Mouse (Mus musculus) heart, embryonic 14.5 days (tissue): ENCODE data around the gene Rtn1. TPM values are rescaled to one million over a fixed set of nuclear protein-coding genes. Genes with fewer than 3 reads are reported as not detected.
"Not testable (repeated sequence)": the region's sequence is repeated elsewhere in the genome, so short reads cannot be mapped to it uniquely, and the experiment has no call there.

ENCODE experiments used
- ATAC-seq: fragments of 200-750 bp; cut with Nextera tagmentation; 2 replicates; pipeline ENCODE4 v1.8.0; 2017; ENCODE audit warnings: low read depth, moderate TSS enrichment; ENCODE audit not compliant: insufficient number of reproducible peaks, insufficient read depth, low FRiP score
- H3K27ac ChIP-seq, 2 experiments: fragments of 200-500 bp in 1 of 2; fragments of 300-500 bp in 1 of 2; sonication (generic) in 1 of 2; replicated peaks in 1 of 2; 2 replicates each; pipeline ENCODE4 v1.5.1; 2012 to 2014; ENCODE audit warnings: low read depth in 2 of 2, low read length in 2 of 2, control low read depth in 1 of 2, mild to moderate bottlenecking in 1 of 2, mixed read lengths in 1 of 2; ENCODE audit not compliant: control insufficient read depth in 1 of 2, insufficient read depth in 1 of 2
- H3K27me3 ChIP-seq: fragments of 300-500 bp; sonication (generic); 2 replicates; pipeline ENCODE4 v1.6.1; 2014; ENCODE audit warnings: mild to moderate bottlenecking, low read length, control low read depth; ENCODE audit not compliant: control insufficient read depth, insufficient read depth
- H3K36me3 ChIP-seq: fragments of 300-500 bp; sonication (generic); 2 replicates; pipeline ENCODE4 v1.6.1; 2014; ENCODE audit warnings: mild to moderate bottlenecking, control low read depth, low read length, mixed read lengths; ENCODE audit not compliant: control insufficient read depth, insufficient read depth
- H3K4me1 ChIP-seq, 2 experiments: fragments of 200-500 bp in 1 of 2; fragments of 300-500 bp in 1 of 2; sonication (generic) in 1 of 2; 2 replicates each; pipeline ENCODE4 v1.6.1; 2012 to 2014; ENCODE audit warnings: low read length in 2 of 2, control low read depth in 1 of 2, mixed read lengths in 1 of 2; ENCODE audit not compliant: control insufficient read depth in 2 of 2, insufficient read depth in 2 of 2
- H3K4me2 ChIP-seq: fragments of 300-500 bp; sonication (generic); 2 replicates; pipeline ENCODE4 v1.6.1; 2014; ENCODE audit warnings: mild to moderate bottlenecking, low read length
- H3K4me3 ChIP-seq, 2 experiments: fragments of 200-500 bp in 1 of 2; fragments of 300-500 bp in 1 of 2; sonication (generic) in 1 of 2; 2 replicates each; pipeline ENCODE4 v1.5.1; 2012 to 2014; ENCODE audit warnings: low read length in 2 of 2, mild to moderate bottlenecking in 2 of 2, control low read depth in 1 of 2, low read depth in 1 of 2, moderate library complexity in 1 of 2; ENCODE audit not compliant: control insufficient read depth in 1 of 2, insufficient read depth in 1 of 2
- H3K9ac ChIP-seq: fragments of 300-500 bp; sonication (generic); 2 replicates; pipeline ENCODE4 v1.6.1; 2014; ENCODE audit warnings: mild to moderate bottlenecking, low read length
- H3K9me3 ChIP-seq: fragments of 300-500 bp; sonication (generic); 2 replicates; pipeline ENCODE4 v1.6.1; 2016; ENCODE audit warnings: low read length, control low read depth; ENCODE audit not compliant: control insufficient read depth
- WGBS: fragments of 180-500 bp; shearing (Covaris S2); extraction: QIAGEN DNeasy Blood & Tissue Kit; methylation state at CpG from one replicate; pipeline ENCODE4 v1.1.7; 2014; 5-methylcytosine and 5-hydroxymethylcytosine counted together
- polyA plus RNA-seq: library from polyadenylated mRNA; unstranded; fragments of >200 nt; fragmentation: Nextera tagmentation; extraction: Ambion mirVana; gene quantifications from 2 replicates; pipeline ENCODE4 v1.2.1, GENCODE M21; 2014

The Rtn1 gene
- polyA plus RNA-seq, 1 experiment from 2014 or later = 15.1 TPM

- Histone ChIP-seq H3K9me3 (no peaks in the 10 kb centered on the region), H3K4me2 (no peak overlapping the region), H3K27me3 (no peaks in the 10 kb centered on the region), H3K4me1 (no peaks in the 10 kb centered on the region), H3K4me3 (no peak overlapping the region), H3K27ac (no peak overlapping the region), H3K9ac (no peak overlapping the region), H3K36me3 (no peaks in the 10 kb centered on the region)
- 59% methylated on average over 37 of the region's 37 CpGs for WGBS
- ATAC-seq = no peak
Observed at GRCm38 (mm10) chr12:72303624-72304346, 105.1 kb downstream of the Rtn1 start.

GRCm38 (mm10) chr12:72301431-72301830 lies 107.4 kb downstream of the Rtn1 start:
- H3K27ac ChIP-seq = no peak overlapping the region
- H3K9ac ChIP-seq = no peak overlapping the region
- H3K9me3 ChIP-seq = no peaks in the 10 kb centered on the region
- no peak overlapping the region for H3K4me3 ChIP-seq
- 59% methylated on average over 8 of the region's 8 CpGs for WGBS
- no peaks in the 10 kb centered on the region for H3K36me3 ChIP-seq
- H3K4me1 ChIP-seq = no peaks in the 10 kb centered on the region
- ATAC-seq = no peak
- no peaks in the 10 kb centered on the region for H3K27me3 ChIP-seq
- H3K4me2 ChIP-seq = no peak overlapping the region

GRCm38 (mm10) chr12:72300971-72301370 lies 107.9 kb downstream of the Rtn1 start:
- ATAC-seq = no peak
- Histone ChIP-seq H3K27me3 (no peaks in the 10 kb centered on the region), H3K36me3 (no peaks in the 10 kb centered on the region), H3K4me1 (no peaks in the 10 kb centered on the region), H3K9me3 (no peaks in the 10 kb centered on the region), H3K4me2 (no peak overlapping the region), H3K4me3 (no peak overlapping the region), H3K9ac (no peak overlapping the region), H3K27ac (no peak overlapping the region)
- WGBS = 72% methylated on average over 8 of the region's 8 CpGs

DNA sequence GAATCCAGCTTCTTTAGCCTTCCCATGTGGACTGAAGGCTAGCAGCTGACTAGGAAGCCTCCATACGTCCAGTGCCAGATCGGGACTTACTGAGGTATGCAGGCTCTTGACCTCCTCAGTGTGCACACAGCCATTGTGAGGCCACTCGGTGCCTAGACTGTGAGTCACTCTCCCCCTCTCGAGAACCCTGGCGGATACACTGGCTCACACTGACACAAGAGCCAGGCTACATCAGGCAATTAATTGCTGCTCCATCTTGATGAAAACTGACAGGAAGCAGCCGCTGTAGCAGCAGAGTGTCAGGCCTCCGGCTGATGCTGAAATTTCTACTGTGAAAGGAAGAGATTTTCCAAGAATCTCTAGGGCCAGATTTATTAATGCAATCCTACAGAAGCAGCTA lies 110.6 kb downstream of the Rtn1 start:
- no peak overlapping the region for H3K27ac ChIP-seq
- 36% methylated on average over 7 of the region's 7 CpGs for WGBS

GRCm38 (mm10) chr12:72296552-72296951 lies 112.3 kb downstream of the Rtn1 start:
- Histone ChIP-seq H3K9me3 (0 out of 2 replicates have a peak, but pooled peaks cover 2% of the 10 kb centered on the region), H3K36me3 (no peaks in the 10 kb centered on the region), H3K9ac (no peak overlapping the region), H3K4me3 (no peak overlapping the region), H3K4me1 (no peaks in the 10 kb centered on the region), H3K27me3 (no peaks in the 10 kb centered on the region), H3K4me2 (no peak overlapping the region), H3K27ac (no peak overlapping the region)
- no peak for ATAC-seq
- 83% methylated on average over 5 of the region's 5 CpGs for WGBS

More for the DNA sequence above, 110.6 kb downstream of the Rtn1 start:
- H3K9ac ChIP-seq = no peak overlapping the region
- H3K4me3 ChIP-seq = no peak overlapping the region
- ATAC-seq = no peak
- H3K4me2 ChIP-seq = no peak overlapping the region
- H3K36me3 ChIP-seq = no peaks in the 10 kb centered on the region
- H3K9me3 ChIP-seq = 0 out of 2 replicates have a peak, but pooled peaks cover 1% of the 10 kb centered on the region
- H3K27me3 ChIP-seq = no peaks in the 10 kb centered on the region
- no peaks in the 10 kb centered on the region for H3K4me1 ChIP-seq

GRCm38 (mm10) chr12:72293185-72293584 lies 115.7 kb downstream of the Rtn1 start:
- not testable (repeated sequence) for H3K4me3 ChIP-seq, H3K27ac ChIP-seq, H3K4me1 ChIP-seq, H3K27me3 ChIP-seq, ATAC-seq, H3K9ac ChIP-seq, H3K4me2 ChIP-seq, H3K36me3 ChIP-seq, H3K9me3 ChIP-seq
- 84% methylated on average over 3 of the region's 3 CpGs for WGBS

DNA sequence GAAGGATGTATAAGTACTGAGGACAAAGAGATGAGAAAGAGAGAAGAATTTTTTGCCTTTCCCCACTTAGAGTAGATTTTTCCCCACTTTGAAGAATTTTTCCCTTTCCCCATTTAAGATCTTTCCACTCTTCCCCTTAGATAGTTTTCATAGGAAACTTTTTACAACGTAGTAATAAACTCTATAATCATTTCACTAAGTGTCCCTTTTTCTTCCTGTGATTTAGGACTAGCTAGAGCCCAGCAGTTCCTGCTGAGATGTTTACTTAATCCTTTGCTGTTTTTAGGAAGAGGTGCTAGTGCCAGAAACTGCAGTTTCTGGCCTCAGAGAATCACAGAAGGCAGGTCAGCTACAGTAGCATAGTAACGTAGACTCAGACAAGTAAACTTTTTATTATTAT lies 116.3 kb downstream of the Rtn1 start:
- no peak overlapping the region for H3K9ac ChIP-seq
- no peak for ATAC-seq
- no peaks in the 10 kb centered on the region for H3K27me3 ChIP-seq
- H3K27ac ChIP-seq = no peak overlapping the region
- no peaks in the 10 kb centered on the region for H3K36me3 ChIP-seq
- no peak overlapping the region for H3K4me3 ChIP-seq
- WGBS = 64% methylated on average over 2 of the region's 2 CpGs
- H3K4me2 ChIP-seq = no peak overlapping the region
- H3K4me1 ChIP-seq = no peaks in the 10 kb centered on the region
- 0 out of 2 replicates have a peak, but pooled peaks cover 2% of the 10 kb centered on the region for H3K9me3 ChIP-seq

DNA sequence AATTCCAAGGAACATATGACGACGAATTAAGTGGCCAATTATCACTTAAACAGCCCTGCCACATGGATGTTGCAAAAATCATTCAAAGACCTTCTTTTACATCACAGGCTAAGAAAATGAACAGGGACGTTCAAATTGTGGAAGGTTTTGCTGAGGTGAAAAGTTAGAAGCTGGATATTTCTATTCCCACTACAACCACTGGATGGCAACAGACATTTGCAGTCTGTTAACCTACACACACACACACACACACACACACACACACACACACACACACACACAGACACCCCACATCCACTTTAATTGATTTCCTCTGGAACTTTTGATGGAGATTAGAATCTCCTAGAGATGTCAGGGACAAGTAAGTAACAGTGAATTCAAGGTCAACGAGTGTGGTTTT lies 117.6 kb downstream of the Rtn1 start:
- no peak for ATAC-seq
- Histone ChIP-seq H3K27ac (no peak overlapping the region), H3K36me3 (no peaks in the 10 kb centered on the region), H3K4me3 (no peak overlapping the region), H3K27me3 (no peaks in the 10 kb centered on the region), H3K9ac (no peak overlapping the region), H3K4me1 (no peaks in the 10 kb centered on the region), H3K4me2 (no peak overlapping the region), H3K9me3 (0 out of 2 replicates have a peak, but pooled peaks cover 2% of the 10 kb centered on the region)
- WGBS = 86% methylated on average over 4 of the region's 4 CpGs
